Mouse (Mus musculus): Measurements from ENCODE around the gene Trp53inp2.

DNA sequence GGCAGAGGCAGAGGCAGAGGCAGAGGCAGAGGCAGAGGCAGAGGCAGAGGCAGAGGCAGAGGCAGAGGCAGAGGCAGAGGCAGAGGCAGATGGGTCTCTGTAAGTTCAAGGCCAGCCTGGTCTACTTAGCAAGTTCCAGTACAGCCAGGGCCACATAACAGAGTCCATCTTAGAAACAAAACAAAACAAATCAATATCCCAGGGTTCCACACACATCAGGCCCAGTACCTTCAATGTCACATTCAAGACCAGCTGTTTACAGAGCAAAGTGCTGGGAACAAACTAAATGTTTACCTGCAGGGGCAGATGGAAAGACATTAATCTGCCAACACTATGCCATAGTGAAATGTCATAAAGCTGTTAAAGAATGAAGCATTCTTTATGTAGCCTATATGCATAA is 6.3 kb upstream of the Trp53inp2 start:
- TF ChIP-seq POLR2A (IDR thresholded peaks at IDR 0.05; ENCODE audit: insufficient read depth, low read depth, low read length) (no peak), CTCF (IDR thresholded peaks at IDR 0.05; ENCODE audit: insufficient read depth, low read depth, low read length) (no peak)

Data from olfactory bulb, adult 2 months (tissue).